Mouse (Mus musculus) liver, adult 2 months (tissue): ENCODE results near the gene Fam131b.

Source experiments
- CTCF ChIP-seq: fragments of 200-500 bp; IDR thresholded peaks from 2 replicates; pipeline ENCODE4 v1.5.1; 2011; ENCODE audit warnings: low read depth, low read length, control low read depth
- POLR2A ChIP-seq: fragments of 200-500 bp; IDR thresholded peaks from 2 replicates; pipeline ENCODE4 v1.6.1; 2011; ENCODE audit warnings: low read length, control low read depth; ENCODE audit not compliant: insufficient read depth; ENCODE audit errors: extremely low read depth

DNA sequence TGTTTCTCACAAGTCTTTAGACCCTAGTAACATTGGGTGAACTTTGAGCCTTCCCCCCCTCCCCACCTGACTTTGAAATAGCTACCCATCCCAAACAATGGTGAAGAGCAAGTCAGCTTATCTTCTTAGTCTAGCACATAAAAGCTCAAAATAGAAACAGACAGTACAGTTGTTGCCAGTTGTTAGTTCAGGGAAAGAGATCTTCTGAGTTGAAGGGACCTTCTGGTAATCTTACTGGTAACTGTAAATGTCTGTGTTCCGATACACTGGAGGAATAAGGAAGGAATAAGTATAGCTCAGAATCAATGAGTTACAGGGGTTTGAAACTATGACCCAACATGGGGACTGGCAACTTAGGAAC lies 28.0 kb upstream of the Fam131b start:
- no peak for TF ChIP-seq POLR2A
- no peak for TF ChIP-seq CTCF
